Mouse (Mus musculus) c-Kit-positive CD71-positive TER-119-positive erythroid progenitor cells, embryonic 14.5 days (primary cell): Measurements from ENCODE around the gene Ralgapa1.
A peak's percentile ranks its signal among the peaks of the same experiment; 100 is the strongest.

Experiments used
- DNase-seq: peaks from one replicate; pipeline ENCODE4 v3.0.0-alpha.2; 2013; ENCODE audit warnings: low spot score

Gene Ralgapa1

DNA sequence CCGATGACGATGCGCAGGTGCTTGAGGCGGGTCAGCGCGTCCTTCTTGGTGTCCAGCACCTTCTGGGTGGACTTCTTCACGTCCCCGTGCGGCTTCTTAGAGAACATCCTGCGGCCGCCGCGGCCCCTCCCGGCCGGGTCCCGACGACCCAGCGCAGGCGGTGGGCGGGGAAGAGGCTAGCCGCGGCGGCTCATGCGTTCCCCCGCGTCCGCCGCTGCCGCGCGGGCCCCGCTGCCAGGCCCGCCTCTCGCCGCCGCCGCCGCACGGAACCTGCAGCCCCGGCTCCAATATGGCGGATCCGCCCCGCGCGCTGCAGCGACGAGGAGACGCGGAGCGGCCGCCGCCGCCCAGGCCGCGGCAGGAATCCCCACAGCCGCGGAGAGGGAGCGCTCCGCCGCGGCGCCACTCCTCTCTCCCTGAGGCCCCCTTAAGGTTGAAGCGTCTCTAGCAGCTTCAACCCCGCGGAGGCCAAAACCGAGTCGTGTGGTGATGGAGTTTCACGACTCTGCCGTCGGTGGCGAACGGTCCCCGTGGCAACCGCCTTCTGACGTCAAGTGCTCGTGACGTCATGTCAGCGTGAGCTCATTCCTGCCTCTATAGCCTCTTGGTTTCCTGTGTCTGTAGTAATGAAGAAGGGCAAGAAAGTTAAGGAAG is at the start of gene Ralgapa1:
Gene Ralgapa1, minus strand, starts transcription at position 507 of the 654 bp plus-strand sequence.
- peak; percentile 91 for DNase-seq

DNA sequence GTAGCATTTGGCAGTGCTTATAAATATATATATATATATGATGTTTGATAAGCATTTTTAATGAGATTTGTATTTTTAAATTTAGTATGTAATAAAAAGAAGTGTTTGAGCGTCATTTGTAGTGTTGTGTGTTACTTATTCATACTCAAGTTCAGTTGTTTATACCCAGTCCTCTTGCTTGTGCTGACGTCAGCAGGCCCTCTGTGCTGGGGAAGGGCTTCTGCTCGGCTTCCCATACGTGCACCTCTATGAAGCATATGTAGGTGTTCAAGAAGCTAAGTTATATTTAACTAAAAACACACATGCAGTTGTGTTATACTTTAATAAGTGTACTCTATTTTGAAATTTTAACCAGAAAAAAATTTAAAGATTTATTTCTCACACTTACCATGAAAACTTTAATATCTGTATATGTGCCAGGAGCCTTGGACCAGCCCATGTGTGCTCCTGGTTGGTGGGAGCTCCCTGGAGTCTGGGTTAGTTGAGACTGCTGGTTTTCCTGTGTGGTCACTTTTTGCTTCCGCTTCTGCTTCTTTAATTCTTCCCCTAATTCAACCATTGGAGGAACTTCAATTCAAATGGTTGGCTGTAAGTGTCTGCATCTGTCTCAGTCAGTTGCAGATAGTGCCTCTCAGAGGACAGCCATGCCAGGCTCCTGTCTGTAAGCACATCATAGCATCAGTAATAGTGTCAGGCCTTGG is 48.8 kb upstream of the Ralgapa1 start:
- DNase-seq, result no peak

DNA sequence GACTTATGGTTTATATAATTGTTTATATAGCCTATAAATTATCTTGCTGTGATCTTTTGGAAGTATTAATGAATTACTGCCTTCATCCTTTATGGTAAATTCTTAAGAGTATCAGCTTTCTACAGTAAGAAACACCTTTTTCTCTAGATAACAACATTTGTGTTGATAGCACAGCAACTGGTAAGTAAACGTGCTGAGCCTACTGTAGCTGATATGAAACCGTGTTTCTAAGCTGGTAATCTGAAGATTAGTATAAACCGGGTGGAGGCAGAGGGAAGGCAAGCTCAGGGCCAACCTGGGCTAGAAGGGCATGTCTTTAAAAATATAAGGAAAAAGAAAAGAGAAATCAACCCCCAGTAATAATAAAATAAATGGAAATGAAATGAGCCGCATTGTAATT is 46.8 kb upstream of the Ralgapa1 start:
- DNase-seq, result no peak

DNA sequence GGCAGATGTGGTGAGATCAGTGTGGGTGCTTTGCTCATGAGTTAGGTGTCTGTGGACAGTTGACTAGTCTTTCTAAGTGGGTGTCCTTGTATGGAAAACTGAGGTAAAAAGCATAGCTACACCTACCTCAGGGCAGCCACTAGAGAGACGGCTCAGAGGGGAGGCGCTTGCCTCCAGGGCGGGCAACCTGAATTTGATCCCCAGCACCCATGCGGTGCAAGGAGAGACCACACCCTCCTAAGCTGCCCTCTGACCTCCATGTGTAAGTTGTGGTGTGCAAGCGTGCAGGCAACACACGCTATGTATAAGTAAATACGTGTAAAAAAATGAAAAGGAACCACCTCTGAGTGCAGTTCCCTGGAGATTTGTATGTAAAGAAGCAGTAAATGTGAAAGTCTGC is 39.7 kb upstream of the Ralgapa1 start:
- no peak for DNase-seq

DNA sequence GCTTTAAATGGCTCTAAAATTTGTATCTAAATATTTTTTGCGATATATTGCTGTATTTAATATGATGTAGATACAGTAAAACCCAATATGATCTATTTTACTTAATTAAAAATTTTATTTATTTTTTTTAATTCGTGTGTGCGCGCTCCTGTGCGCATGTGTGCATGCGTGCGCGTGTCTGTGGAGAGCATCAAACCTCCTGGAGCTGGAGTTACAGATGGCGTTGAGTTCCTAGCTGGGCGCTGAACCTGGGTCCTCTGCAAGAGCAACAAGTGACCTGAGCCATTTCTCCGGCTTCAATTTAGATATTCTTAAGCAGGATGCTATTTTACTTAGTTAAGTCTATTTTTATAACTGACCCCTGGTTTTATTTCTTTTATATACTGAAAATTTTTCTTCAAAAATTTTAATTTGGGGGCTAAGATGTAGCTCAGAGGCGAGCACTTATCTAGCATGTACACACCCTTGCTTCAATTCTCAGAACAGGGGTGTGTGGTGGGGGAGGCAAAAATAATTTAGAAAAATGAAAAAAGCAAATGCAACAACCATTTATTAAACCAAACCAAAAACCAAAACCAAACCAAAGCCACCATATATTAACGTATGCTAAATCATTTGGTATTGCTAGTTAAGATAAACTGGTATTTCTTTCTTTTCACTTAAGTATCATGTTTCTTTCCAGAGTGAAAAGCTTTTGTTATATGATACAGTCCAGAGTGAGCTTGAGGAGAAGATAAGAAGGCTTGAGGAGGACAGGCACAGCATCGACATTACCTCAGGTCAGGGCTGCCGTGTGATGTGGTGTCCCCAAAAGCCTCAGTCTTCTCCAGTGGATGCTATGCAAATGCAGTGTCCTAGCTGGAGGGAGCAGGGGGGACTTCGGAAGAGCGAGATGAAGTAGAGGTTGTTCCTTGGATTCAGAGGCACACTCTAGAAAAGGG is 38.7 kb upstream of the Ralgapa1 start:
- peak; percentile 53 for DNase-seq

DNA sequence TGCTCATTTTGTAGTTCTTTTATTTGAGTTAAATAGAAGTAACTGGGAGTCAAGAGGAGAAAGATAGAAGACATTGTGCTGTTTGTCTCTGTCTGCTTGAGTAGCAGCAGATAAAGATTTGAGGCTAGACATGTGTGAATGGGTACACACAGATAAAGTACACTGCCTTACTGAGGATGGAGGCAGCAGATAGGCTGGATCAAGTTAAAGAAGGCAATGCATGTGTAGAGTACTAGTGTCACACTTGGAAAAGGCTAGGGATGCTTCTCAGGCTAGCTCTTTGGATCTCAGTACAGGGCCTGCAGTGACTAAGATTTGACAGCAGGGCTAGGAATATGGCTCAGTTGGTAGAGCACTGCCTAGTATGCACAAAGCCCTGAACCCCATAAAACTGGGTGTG is 29.7 kb upstream of the Ralgapa1 start:
- DNase-seq, result peak; percentile 48

DNA sequence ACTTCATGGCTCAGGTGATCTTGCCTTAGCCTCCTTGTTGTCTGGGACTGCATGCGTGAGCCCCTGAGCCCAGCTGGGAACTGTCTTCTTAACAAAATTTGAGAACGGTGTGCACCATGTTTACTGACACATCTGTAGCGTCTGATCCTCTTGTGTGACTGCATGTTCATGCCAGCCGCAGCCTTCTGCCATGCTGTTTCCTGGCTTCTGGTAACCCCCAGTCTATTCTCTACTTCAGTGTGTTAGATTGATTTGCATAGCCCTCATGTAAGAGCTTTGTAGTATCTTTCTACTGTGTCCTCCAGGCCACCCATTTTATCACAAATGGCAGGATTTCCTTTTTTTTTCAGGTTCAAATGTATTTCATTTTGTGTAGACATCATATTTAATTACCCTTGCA is 26.9 kb upstream of the Ralgapa1 start:
- DNase-seq, result no peak

DNA sequence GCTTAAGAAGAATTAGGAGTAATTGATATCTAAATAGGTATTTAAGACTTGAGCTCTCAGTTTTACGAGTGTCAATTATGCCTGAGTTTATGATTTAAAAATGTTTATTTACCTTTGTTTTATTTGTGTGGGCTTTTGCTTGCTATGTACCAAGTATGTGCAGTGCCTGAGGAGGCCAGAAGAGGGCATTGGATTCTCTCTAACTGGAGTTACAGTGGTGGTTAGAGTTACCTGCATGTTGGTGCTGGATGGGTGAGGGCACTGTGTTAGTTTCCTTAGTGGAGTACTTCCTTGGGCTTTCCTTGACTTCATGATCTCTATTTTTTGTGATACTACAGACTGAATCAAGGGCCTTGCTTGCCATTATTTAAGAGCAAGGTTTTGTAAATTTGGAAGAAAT is 25.8 kb upstream of the Ralgapa1 start:
- peak; percentile 38 for DNase-seq

DNA sequence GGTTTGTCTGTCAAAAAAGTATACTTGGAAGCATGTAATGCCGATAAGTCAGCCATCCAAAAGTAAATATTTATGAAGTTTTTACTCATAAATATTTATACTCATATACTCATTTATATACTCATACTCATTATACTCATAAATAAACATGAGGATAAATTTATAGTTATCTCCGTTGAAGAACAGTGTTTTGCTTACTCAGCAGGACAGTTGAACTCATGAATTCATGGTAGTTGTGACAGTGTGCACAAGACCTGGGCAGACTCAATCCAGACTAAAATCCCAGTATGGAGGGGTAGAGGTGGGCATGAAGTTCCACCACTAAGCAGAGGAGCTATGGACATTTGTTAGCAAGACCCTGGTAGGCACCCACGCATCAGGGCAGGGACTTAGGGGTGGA is 16.5 kb upstream of the Ralgapa1 start:
- no peak for DNase-seq

DNA sequence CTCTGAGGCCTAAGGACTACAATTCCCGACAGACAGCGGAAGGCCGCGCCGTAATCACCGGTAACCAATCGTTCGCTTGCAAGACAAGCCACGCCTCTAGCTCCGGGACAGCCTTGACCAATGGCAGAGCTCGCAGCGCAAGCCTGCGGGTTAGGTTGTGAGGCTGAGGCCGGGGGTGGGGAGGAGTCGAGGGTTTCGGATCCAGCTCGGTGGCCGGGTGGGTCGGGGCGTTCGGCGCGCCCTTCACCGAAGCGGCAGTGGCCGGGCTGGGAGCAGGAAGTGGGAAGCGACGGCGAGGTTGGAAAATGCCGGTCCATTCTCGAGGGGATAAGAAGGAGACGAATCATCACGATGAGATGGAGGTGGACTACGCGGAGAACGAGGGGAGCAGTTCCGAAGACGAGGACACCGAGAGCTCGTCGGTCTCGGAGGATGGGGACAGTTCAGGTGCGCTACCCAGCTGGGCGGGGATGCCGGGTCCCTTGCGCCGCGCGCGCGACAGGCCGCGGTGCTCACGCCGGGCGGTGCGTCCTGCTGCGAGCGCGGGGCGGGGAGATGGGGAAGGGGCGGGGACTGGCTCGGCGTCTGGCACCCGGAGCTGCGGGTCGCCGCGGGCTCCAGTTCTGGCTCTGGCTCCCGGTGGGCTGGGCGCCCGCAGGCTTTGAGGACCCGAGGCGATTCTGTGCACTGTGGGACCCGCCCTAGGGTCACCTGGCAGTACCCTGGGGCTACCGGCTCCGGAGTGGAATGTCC is 15.4 kb upstream of the Ralgapa1 start, which contains the start of gene Brms1l:
Gene Brms1l, plus strand, starts transcription at position 126 of the 753 bp plus-strand sequence.
- DNase-seq, result peak; percentile 95

DNA sequence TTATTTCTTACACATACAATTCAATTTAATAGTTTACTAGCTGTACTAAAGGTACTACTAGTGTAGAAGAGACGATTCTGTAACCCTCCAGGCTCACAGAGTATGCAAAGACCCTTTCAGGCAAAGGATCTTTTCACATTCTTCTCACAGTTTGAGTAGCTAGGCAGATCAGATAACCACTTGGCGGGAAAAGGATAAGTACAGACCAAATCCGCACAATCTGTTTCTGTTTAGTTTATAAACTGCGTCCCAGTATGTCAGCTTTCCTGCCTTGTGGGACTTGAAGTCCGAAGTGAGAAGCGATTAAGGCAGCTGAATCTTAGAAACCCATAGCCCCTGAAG is 14.9 kb upstream of the Ralgapa1 start:
- no peak for DNase-seq

DNA sequence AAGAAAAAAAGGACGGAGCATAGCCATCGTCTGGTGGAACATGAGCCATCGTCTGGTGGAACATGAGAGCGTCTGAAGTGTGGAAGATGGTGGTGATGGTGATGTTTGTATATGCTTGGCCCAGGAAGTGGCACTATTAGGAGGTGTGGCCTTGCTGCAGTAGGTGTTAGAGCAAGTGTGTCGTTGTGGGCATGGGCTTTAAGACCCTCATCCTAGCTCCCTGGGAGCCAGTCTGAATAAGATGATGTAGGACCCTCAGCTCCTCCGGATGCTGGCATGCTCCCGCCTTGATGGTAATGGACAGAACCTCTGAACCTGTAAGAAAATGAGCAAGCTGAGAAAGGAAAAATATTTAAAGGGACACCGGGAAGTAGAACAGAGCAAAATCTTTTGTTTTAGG is 13.9 kb upstream of the Ralgapa1 start:
- no peak for DNase-seq

DNA sequence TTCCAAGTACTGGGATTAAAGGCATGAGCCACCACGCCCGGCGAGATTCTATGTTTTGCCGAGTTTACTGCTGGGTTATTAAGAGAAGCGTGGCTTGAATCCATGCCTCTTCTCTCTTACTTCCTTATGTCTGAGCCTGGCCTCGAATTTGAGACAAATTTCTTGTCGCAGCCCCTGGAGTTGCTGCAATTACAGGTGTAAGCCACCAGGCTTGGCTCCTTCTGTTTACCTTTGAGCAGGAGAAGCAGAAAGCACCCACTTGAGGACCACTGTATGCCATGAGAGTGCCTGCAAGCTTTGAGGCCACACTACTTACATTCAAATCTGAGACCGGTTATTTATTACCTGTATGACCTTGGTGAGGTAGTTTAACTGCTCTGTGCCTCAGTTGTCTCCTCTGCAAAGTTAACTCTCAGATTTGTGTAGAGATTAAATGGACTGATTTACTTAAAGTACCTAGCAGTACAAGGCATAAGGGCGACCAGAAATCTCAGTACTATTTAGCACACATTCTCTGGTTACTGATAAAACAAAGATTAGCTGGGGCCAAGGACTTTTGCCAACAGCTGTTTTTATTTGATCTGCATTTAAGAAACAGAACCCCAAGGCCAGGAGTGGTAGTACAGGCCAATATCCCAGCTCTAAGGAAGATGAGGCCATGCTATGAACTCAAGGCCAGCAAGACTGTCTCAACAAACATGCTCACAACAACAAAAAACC is 13.1 kb upstream of the Ralgapa1 start:
- DNase-seq, result no peak

DNA sequence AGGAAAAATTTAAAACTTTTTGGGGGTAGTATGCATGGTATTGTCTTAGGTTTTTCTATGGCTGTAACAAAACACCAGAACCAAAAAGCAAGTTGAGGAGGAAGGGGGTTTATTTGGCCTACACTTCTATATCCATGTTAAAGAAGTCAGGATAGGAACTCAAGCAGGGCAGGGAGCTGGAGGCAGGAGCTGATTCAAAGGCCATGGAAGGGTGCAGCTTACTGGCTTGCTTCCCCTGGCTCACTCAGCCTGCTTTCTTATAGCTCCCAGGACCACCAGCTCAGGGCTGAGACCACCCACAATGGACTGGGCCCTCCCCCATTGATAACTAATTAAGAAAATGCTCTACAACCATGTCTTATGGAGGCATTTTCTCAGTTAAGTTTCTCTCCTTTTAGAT is 12.0 kb upstream of the Ralgapa1 start:
- no peak for DNase-seq

DNA sequence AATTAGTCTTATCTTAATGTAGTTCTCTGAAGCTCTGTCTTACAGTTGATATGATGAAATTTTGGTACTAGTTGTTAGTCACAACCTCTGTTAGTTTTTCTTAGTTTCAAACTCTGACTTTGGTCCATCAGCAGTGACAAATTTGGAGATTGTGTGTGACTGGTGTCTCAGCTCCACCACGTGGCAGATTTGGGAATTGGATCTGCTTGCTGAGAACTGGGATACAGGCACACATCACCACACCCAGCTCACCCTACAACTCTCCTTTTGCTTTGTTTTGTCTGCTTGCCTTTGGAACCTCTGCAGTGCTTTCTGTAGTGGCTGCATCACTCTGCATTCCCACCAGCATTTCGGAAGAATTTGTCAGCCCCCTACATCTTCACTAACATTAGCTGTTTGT is 10.1 kb upstream of the Ralgapa1 start:
- DNase-seq, result peak; percentile 56

DNA sequence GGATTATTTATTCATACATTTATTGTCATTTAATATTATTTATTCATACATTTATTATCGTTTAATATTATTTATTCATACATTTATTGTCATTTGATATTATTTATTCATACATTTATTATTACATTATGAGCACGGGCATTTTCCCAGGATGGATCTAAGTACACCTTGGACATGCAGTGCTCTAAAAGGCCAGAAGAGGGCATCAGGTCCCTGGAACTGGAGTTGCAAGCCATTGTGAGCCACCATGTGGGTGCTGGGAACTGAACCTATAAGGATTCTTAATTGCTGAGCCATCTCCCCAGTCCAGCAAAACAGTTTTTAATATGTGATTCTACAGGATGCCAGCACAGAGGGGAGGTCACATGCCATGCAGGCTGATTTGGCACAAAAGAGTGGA is 4.6 kb upstream of the Ralgapa1 start:
- no peak for DNase-seq

DNA sequence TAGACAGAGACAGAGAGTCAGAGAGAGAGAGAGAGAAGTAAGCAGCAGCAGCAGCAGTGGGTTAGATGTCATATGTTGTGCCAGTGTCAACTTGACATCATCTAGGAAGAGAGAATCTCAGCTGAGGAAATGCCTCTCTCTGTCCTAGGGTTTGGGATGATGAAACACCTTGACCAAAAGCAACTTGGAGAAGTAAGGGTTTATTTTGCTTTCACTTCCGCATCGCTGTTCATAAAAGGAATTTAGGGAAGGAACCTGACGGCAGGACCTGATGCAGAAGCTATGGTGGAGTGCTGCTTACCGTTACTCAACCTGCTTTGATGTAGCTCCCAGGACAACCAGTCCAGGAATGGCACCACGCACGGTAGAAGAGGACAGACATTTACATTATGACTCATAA is 3.1 kb upstream of the Ralgapa1 start:
- DNase-seq, result no peak

DNA sequence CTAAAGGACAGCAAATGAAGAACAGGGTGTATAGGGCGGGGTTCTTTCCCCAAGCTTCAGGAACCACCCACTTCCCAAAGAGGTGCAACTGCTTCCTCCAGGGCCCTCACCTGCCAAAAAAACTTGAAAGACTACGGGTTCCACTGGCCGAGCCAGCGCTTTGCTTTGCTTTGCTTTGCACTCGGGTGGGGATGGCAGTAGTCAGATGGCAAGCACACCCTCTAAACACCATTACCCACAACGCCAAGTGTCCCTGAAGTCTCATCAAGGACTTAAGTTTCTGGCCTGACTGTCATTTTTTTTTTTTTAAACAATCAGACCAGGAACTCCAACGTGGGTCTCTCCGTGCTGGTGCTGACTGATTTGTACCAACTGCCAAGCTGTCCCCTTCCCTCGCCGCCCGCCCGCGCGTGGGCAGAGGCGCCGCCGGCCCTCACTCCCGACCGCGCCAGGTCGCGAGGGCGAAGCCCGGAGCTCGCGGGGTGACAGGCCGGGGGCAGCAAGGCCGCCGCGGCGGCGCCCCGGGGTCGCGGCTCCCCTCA is 777 bp downstream of the Ralgapa1 start:
- DNase-seq, result peak; percentile 47

DNA sequence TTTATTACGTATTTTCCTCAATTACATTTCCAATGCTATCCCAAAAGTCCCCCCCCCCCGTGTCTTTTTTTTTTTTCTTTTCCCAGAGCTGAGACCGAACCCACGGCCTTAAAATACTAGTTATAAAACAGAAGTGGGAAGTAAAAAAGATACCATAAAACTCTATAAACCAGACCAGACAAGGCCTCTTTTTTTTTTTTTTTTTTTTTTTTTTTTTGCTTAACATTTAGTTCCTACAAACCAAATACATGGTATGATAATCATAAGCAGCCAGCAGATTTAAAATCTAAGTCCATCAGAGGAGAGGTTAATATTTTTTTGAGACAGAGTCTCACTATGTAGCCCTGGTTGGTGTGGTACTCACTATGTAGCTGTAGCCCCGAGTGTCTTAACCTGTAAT is 4.5 kb downstream of the Ralgapa1 start:
- no peak for DNase-seq

DNA sequence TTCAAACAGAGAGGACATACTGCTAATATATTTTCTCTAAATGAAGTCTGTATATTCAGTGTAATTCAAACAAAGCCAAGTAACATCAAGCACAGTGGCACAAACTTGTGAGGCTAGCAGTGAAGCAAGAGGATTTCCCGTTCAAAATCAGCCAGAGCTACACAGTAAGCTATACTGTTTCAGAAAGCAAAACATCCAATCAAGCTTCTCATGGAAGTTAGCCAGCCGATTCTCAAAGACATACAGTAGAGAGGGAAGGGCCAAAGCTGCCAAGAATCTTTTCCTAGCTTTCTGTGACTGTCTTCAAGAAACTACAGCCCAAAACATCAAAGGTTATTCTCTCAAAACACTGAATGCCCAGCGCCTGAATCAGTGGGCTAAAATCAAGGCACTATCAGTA is 15.9 kb downstream of the Ralgapa1 start:
- DNase-seq, result no peak

DNA sequence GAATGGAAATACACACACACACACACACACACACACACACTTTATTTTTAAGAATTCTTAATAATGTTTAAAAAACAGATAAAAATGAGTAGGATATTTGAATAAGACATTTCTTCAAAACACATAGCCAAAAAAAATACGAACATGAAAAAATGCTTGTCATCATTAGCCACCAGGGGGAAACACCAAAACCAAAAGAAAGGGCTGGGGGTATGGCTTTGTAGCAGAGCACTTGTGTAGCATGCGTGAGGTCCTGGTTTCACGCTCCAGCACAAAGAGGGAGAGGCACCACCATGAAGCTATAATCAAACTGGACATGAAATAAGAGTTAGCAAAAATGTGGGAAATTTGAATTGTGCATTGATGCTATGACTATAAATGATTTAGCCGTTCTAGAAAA is 19.8 kb downstream of the Ralgapa1 start:
- no peak for DNase-seq
